Mouse (Mus musculus) heart, embryonic 15.5 days (tissue): Measurements from ENCODE around the gene Arhgap27. TPM values are rescaled to one million over a fixed set of nuclear protein-coding genes. Genes with fewer than 3 reads are reported as not detected.
A peak's percentile ranks its signal among the peaks of the same experiment; 100 is the strongest.

ENCODE experiments used
- ATAC-seq: fragments of 200-750 bp; cut with Nextera tagmentation; replicated peaks from 2 replicates; pipeline ENCODE4 v1.8.0; 2017; ENCODE audit warnings: low read depth, moderate TSS enrichment; ENCODE audit not compliant: insufficient number of reproducible peaks, insufficient read depth, low FRiP score
- H3K27ac ChIP-seq: fragments of 300-500 bp; sonication (generic); 2 replicates; pipeline ENCODE4 v1.5.1; 2015; ENCODE audit warnings: mild to moderate bottlenecking, inconsistent platforms
- H3K27me3 ChIP-seq: fragments of 300-500 bp; sonication (generic); 2 replicates; pipeline ENCODE4 v1.6.1; 2015; ENCODE audit warnings: inconsistent platforms
- H3K36me3 ChIP-seq: fragments of 300-500 bp; sonication (generic); 2 replicates; pipeline ENCODE4 v1.6.1; 2015; ENCODE audit warnings: mild to moderate bottlenecking, inconsistent platforms
- H3K4me1 ChIP-seq: fragments of 300-500 bp; sonication (generic); replicated peaks from 2 replicates; pipeline ENCODE4 v1.6.1; 2015; ENCODE audit warnings: inconsistent platforms
- H3K4me2 ChIP-seq: fragments of 300-500 bp; sonication (generic); 2 replicates; pipeline ENCODE4 v1.6.1; 2015; ENCODE audit warnings: inconsistent platforms, mild to moderate bottlenecking, moderate library complexity
- H3K4me3 ChIP-seq: fragments of 300-500 bp; sonication (generic); 2 replicates; pipeline ENCODE4 v1.5.1; 2015; ENCODE audit warnings: mild to moderate bottlenecking, inconsistent platforms
- H3K9ac ChIP-seq: fragments of 300-500 bp; sonication (generic); 2 replicates; pipeline ENCODE4 v1.6.1; 2015; ENCODE audit warnings: mild to moderate bottlenecking, inconsistent platforms
- H3K9me3 ChIP-seq: fragments of 300-500 bp; sonication (generic); replicated peaks from 2 replicates; pipeline ENCODE4 v1.6.1; 2016; ENCODE audit warnings: inconsistent platforms
- WGBS: fragments of 180-500 bp; shearing (Covaris S2); methylation state at CpG from one replicate; pipeline ENCODE4 v1.1.7; 2015; ENCODE audit warnings: mixed read lengths; 5-methylcytosine and 5-hydroxymethylcytosine counted together
- polyA plus RNA-seq: library from polyadenylated mRNA; unstranded; fragments of >200 nt; fragmentation: Nextera tagmentation; extraction: Ambion mirVana; gene quantifications from 2 replicates; pipeline ENCODE4 v1.2.1, GENCODE M21; 2015

The Arhgap27 gene
- polyA plus RNA-seq, 1 experiment from 2014 or later = 5.4 TPM

- Histone ChIP-seq H3K27ac (no peak overlapping the region), H3K4me1 (peaks cover 42% of the 10 kb centered on the region), H3K9me3 (peaks cover 6% of the 10 kb centered on the region; the same call in 1 of the 2 replicates), H3K27me3 (peaks cover 41% of the 10 kb centered on the region), H3K4me2 (no peak overlapping the region), H3K9ac (no peak overlapping the region), H3K4me3 (no peak overlapping the region), H3K36me3 (0 out of 2 replicates have a peak, but pooled peaks cover 4% of the 10 kb centered on the region)
- 80% methylated on average over 16 of the region's 16 CpGs for WGBS
- ATAC-seq = no peak
Observed at GRCm38 (mm10) chr11:103356938-103357670, 6.4 kb downstream of the Arhgap27 start.

- Histone ChIP-seq H3K9ac (no peak overlapping the region), H3K27me3 (peaks cover 31% of the 10 kb centered on the region), H3K4me1 (peaks cover 33% of the 10 kb centered on the region), H3K27ac (no peak overlapping the region), H3K9me3 (peaks cover 6% of the 10 kb centered on the region; the same call in 1 of the 2 replicates), H3K4me2 (peak overlapping the region; percentile 17), H3K4me3 (no peak overlapping the region), H3K36me3 (0 out of 2 replicates have a peak, but pooled peaks cover 4% of the 10 kb centered on the region)
- no peak for ATAC-seq
- 24% methylated on average over 11 of the region's 11 CpGs for WGBS
Observed at GRCm38 (mm10) chr11:103356032-103356571, 7.4 kb downstream of the Arhgap27 start.

GRCm38 (mm10) chr11:103355251-103355650 is 8.2 kb downstream of the Arhgap27 start:
- H3K27ac ChIP-seq = no peak overlapping the region
- H3K9me3 ChIP-seq = peaks cover 6% of the 10 kb centered on the region; the same call in 1 of the 2 replicates
- H3K9ac ChIP-seq = no peak overlapping the region
- H3K4me2 ChIP-seq = no peak overlapping the region
- WGBS = 20% methylated on average over 11 of the region's 11 CpGs
- peaks cover 26% of the 10 kb centered on the region for H3K4me1 ChIP-seq
- no peak for ATAC-seq
- H3K4me3 ChIP-seq = no peak overlapping the region
- H3K36me3 ChIP-seq = 0 out of 2 replicates have a peak, but pooled peaks cover 4% of the 10 kb centered on the region
- H3K27me3 ChIP-seq = peaks cover 25% of the 10 kb centered on the region

- Histone ChIP-seq H3K9me3 (peaks cover 6% of the 10 kb centered on the region; the same call in 1 of the 2 replicates), H3K4me1 (peaks cover 15% of the 10 kb centered on the region), H3K9ac (no peak overlapping the region), H3K4me3 (no peak overlapping the region), H3K27ac (no peak overlapping the region), H3K36me3 (0 out of 2 replicates have a peak, but pooled peaks cover 4% of the 10 kb centered on the region), H3K27me3 (peaks cover 22% of the 10 kb centered on the region), H3K4me2 (no peak overlapping the region)
- no peak for ATAC-seq
- 67% methylated on average over 3 of the region's 3 CpGs for WGBS
Observed at GRCm38 (mm10) chr11:103354033-103354432, 9.5 kb downstream of the Arhgap27 start.

- Histone ChIP-seq H3K4me2 (no peak overlapping the region), H3K27me3 (peaks cover 9% of the 10 kb centered on the region), H3K4me3 (no peak overlapping the region), H3K27ac (no peak overlapping the region), H3K9ac (no peak overlapping the region), H3K9me3 (peaks cover 6% of the 10 kb centered on the region; the same call in 1 of the 2 replicates), H3K36me3 (0 out of 2 replicates have a peak, but pooled peaks cover 4% of the 10 kb centered on the region), H3K4me1 (peaks cover 8% of the 10 kb centered on the region)
- no peak for ATAC-seq
- 81% methylated on average over 5 of the region's 5 CpGs for WGBS
Observed at GRCm38 (mm10) chr11:103352239-103352814, 11.2 kb downstream of the Arhgap27 start.

- H3K27me3 ChIP-seq = 0 out of 2 replicates have a peak, but pooled peaks cover 2% of the 10 kb centered on the region
- peaks cover 6% of the 10 kb centered on the region; the same call in 1 of the 2 replicates for H3K9me3 ChIP-seq
- H3K36me3 ChIP-seq = 0 out of 2 replicates have a peak, but pooled peaks cover 4% of the 10 kb centered on the region
- no peak overlapping the region for H3K27ac ChIP-seq
- peaks cover 13% of the 10 kb centered on the region for H3K4me1 ChIP-seq
- H3K4me3 ChIP-seq = no peak overlapping the region
- H3K9ac ChIP-seq = no peak overlapping the region
- ATAC-seq = no peak
- no peak overlapping the region for H3K4me2 ChIP-seq
- WGBS = 76% methylated on average over 12 of the region's 12 CpGs
Observed at GRCm38 (mm10) chr11:103350711-103351315, 12.7 kb downstream of the Arhgap27 start.

- Histone ChIP-seq H3K4me2 (no peak overlapping the region), H3K27me3 (no peaks in the 10 kb centered on the region), H3K27ac (no peak overlapping the region), H3K4me3 (no peak overlapping the region), H3K9me3 (peaks cover 6% of the 10 kb centered on the region; the same call in 1 of the 2 replicates), H3K36me3 (0 out of 2 replicates have a peak, but pooled peaks cover 4% of the 10 kb centered on the region), H3K4me1 (peaks cover 16% of the 10 kb centered on the region), H3K9ac (no peak overlapping the region)
- WGBS = 71% methylated on average over 2 of the region's 2 CpGs
- ATAC-seq = no peak
Observed at GRCm38 (mm10) chr11:103349699-103350098, 13.8 kb downstream of the Arhgap27 start.

- H3K27me3 ChIP-seq = no peaks in the 10 kb centered on the region; the same call in 1 of the 2 replicates
- peaks cover 32% of the 10 kb centered on the region for H3K4me1 ChIP-seq
- no peaks in the 10 kb centered on the region for H3K9me3 ChIP-seq
- H3K27ac ChIP-seq = peak overlapping the region; percentile 24
- H3K4me2 ChIP-seq = no peak overlapping the region
- ATAC-seq = peak; percentile 30; the same call in 1 of the 2 replicates
- WGBS = 44% methylated on average over 5 of the region's 5 CpGs
- H3K9ac ChIP-seq = no peak overlapping the region
- no peaks in the 10 kb centered on the region for H3K36me3 ChIP-seq
- no peak overlapping the region for H3K4me3 ChIP-seq
Observed at GRCm38 (mm10) chr11:103346657-103347056, 16.8 kb downstream of the Arhgap27 start.

GRCm38 (mm10) chr11:103346236-103346635 is 17.3 kb downstream of the Arhgap27 start:
- H3K4me1 ChIP-seq = peaks cover 32% of the 10 kb centered on the region
- no peak overlapping the region for H3K9ac ChIP-seq
- H3K27me3 ChIP-seq = no peaks in the 10 kb centered on the region; the same call in 1 of the 2 replicates
- no peaks in the 10 kb centered on the region for H3K36me3 ChIP-seq
- no peak overlapping the region for H3K4me3 ChIP-seq
- 44% methylated on average over 7 of the region's 7 CpGs for WGBS
- no peak overlapping the region for H3K4me2 ChIP-seq
- peak overlapping the region; percentile 24 for H3K27ac ChIP-seq
- H3K9me3 ChIP-seq = no peaks in the 10 kb centered on the region
- peak; percentile 42 for ATAC-seq

- Histone ChIP-seq H3K4me2 (no peak overlapping the region; the same call in 1 of the 2 replicates), H3K4me3 (no peak overlapping the region), H3K36me3 (no peaks in the 10 kb centered on the region), H3K27me3 (no peaks in the 10 kb centered on the region; the same call in 1 of the 2 replicates), H3K9ac (no peak overlapping the region), H3K27ac (no peak overlapping the region), H3K4me1 (peaks cover 32% of the 10 kb centered on the region), H3K9me3 (no peaks in the 10 kb centered on the region)
- no peak for ATAC-seq
- WGBS = 78% methylated on average over 7 of the region's 7 CpGs
Observed at GRCm38 (mm10) chr11:103345408-103346091, 17.9 kb downstream of the Arhgap27 start.
